Mouse (Mus musculus) ovary, postnatal 10 days (tissue): ENCODE results near the gene Hspa12b.

ENCODE experiments used
- DNase-seq: peaks from one replicate; pipeline ENCODE4 v3.0.0; 2022; ENCODE audit warnings: low spot score

Gene Hspa12b

DNA sequence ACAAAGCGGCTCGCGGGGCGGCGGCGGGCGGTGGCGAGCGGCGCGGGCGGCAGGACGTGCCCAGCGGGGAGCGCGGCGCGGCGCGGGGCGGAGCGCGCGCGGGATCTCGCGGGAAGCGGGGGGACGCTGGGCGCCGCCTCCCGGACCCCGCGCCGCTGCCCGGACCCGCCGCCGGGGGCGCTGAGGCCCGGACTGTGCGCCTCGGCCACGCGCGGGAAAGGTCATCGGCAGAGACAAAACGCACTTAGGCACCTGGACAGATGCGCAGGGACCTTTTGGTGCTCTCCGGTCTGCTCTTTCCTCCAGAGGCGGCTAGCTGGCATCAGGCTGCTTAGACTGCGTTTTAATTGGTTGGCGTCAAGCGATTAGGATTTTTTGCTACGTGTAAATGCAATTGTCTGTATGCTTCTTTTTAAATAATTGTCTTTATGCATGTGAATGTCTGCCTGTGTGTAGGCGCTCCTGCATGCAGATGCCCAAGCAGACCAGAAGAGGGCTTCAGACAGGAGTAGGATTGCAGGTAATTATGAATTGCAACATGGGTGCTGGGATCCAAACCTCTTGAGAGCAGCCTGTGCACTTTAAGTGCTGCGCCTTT, 53.0 kb downstream of the Hspa12b start, which contains the start of gene Cenpb:
Gene Cenpb (minus strand): TSS at position 78 of the 598 bp plus-strand sequence.
- peak; percentile 67 for DNase-seq

DNA sequence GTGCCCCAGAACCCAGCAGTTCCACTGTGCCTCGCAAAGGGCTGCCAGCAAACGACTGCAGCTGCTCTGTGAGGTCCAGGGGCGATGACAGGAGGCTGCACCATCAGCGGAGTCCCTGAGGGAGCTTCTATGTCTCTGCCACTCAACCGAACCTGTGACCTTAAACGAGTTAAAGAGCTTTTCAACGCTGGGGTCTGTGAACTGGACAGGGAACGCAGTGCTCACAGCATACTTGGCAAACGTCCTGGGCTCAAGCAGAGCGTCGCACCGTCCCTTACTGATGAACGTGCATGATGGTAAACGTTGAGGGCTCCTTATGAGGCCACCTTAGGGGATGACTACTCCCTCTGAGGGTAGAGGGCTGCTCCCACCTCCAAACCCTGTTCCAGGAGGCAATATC, 59.3 kb downstream of the Hspa12b start:
- DNase-seq = no peak

DNA sequence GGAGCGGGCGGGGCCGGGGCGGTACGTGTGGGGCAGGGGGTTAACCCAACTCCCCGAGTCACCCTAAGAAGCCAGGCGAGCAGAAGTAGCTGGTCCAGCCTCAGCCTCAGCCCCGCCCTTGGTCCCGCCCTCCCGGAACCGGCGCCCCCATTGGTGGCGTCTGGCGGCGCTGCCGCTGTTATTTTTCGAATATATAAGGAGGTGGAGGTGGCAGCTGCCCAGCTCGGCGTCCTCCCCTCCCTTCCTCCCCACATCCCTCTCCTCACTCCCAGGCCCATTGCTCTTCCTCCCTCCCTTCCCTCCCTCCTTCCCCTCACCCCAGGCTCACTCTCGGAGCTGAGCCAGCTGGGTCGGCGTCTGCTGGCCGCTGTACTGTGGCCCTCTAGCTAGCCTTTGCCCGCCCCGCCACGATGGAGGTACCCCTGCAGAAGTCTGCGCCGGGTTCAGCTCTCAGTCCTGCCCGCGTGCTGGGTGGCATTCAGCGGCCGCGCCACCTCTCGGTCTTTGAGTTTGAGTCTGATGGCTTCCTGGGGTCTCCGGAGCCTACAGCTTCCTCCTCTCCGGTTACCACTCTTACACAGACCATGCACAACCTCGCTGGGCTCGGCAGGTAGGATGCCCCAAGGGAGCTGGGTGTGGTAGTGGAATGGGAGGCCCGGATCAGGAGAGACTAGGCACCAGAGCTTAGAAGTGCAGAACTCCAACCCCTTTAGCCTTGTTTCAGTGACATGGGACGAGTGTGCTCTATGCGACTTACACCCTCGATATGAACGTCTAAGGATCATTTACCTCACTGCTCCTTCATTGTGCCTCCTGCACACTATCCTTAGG, 59.9 kb downstream of the Hspa12b start, which contains the start of the genes Cdc25b and Spef1:
Gene Cdc25b (plus strand): TSS at position 179 of the 831 bp plus-strand sequence.
Gene Spef1 (minus strand): TSS at position 512 of the 831 bp plus-strand sequence.
- DNase-seq = peak; percentile 65

DNA sequence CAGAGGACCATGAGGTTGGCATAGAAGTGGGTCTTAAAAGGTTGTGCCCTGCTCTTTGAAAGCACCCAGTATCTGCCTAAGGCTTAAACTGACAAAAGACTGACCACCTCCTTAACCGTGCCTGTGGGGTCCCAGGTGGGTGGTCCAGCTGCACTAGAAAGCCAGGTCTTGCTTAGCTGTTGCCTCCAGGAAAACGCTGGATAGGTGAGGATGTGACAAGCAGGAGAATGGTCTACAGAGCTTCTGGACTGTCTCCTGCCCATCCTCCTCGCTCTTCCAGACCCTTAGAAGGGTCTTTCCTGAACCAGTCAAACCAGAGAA, 60.5 kb downstream of the Hspa12b start:
- no peak for DNase-seq

DNA sequence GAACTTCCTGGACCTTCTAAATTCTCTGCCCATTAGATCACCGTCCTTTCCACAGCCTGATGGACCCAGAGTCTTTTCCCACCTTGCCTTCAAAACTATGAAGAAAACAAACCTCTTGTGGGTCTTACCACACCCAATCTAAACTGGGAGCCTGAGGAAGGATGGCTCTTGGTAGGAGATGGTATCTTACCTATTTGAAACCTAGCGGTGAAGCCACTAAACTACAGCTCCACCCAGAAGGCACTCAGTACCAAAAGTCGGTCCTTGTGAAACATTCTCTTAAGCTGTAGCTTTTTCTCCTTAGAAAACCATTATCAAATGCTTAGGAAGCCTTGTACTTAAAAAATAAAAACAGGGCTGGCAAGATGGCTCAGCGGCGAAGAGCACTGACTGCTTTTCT, 61.2 kb downstream of the Hspa12b start:
- DNase-seq = no peak

DNA sequence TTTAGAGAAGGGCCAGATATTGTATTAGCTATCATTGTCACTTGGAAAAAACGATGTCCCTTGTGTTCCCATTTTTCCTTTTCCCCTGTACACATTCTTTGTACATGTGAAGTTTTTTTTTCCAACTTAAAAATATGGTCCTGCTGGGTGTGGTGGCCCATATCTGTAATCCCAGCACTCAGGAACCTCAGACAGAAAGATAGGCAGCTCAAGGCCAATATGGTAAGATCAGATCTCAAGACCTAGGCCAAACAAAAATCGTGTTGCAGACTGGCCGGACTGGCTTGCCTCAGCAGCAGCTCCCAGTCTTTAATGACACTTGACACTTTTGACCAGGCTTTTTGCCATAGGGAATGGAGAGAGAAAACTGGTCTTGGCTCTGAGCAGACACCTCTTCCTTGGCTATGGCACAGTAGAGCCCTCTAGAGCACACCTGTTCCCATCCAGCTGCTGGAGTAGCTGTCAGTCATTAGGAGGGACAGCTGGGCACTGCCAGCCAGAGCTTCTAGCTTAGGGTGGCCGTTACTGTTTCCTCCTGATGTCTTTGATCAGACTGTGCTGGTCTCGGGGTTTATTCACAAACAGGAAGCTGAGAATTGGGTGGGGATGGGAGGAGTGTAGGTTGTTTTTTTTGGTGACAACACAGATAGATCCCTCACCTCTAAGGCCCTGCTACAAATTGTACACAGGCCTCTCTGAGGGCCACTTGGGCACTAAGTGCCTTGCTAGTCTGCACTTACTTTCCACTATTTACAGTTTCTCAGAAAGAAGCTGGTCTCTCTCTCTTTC, 62.6 kb downstream of the Hspa12b start:
- no peak for DNase-seq

DNA sequence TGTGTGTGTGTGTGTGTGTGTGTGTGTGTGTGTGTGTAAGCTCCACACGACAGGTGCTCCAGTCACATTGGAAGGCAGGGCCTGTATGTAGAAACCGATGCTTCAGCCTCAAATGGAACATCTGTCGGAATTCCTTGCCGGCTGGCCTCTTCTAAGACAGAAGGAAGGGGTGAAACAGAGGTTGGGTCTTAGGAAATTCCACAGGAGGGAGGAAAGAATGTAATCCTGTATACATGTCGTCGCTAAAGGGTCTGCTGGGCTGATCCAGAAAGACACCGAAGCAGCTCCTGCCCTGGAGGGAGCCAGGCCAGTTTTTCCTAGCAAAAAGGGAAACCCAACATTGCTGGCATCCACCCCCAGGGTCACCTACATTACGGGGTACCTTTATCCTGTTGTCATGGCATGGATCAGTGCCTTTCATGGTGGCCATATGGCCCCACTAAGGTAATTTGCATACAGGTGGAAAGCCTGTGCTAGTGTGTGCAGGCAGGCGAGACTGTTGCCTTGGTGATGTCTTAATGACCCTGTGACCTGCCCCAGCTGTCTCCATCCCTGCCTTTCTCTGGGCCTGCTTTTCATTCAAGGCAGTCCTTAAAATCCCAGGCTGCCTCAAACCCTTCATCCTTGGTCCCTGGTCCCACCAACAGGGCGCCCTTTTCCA, 63.4 kb downstream of the Hspa12b start:
- DNase-seq = no peak

DNA sequence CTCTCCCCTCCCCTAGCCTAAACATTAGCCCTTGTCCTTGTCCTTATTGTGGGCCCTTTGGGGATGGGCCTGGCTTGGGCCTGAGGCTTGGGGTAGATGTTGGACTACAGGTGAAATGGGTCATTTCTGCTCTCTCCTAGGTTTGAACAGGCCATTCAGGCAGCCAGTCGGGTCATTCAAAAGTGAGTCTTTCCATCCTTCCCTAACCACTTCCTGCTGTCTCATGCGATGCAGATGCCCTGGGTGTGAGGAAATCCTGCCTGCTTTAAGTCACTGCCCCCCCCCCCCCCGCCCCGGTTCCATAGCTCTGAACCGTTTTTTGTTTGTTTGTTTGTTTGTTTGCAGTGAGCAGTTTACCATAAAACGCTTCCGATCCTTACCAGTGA, 63.9 kb downstream of the Hspa12b start:
- DNase-seq = no peak
